Mouse (Mus musculus) lung, postnatal 0 days (tissue): ENCODE measurements at regions not wholly inside any gene's neighbourhood (a gene's known extent, or its start where the extent isn't known, plus 50 kb on each side); places are given as distances from the start of the nearest gene placed in this dataset.

Experiments
- ATAC-seq: fragments of 200-750 bp; cut with Nextera tagmentation; 2 replicates; pipeline ENCODE4 v1.8.0; 2017; ENCODE audit warnings: moderate library complexity
- DNase-seq: peaks from one replicate; pipeline ENCODE4 v3.0.0-alpha.2; 2016; ENCODE audit warnings: low spot score
- H3K27ac ChIP-seq: fragments of 300-500 bp; sonication (generic); 2 replicates; pipeline ENCODE4 v1.5.1; 2014; ENCODE audit warnings: antibody characterized with exemption, mild to moderate bottlenecking, low read length, mixed read lengths
- H3K27me3 ChIP-seq: fragments of 300-500 bp; sonication (generic); replicated peaks from 2 replicates; pipeline ENCODE4 v1.6.1; 2014; ENCODE audit warnings: low read length, mixed read lengths; ENCODE audit not compliant: insufficient read depth
- H3K36me3 ChIP-seq: fragments of 300-500 bp; sonication (generic); 2 replicates; pipeline ENCODE4 v1.6.1; 2014; ENCODE audit warnings: low read length, mixed read lengths; ENCODE audit not compliant: insufficient read depth
- H3K4me1 ChIP-seq: fragments of 300-500 bp; sonication (generic); 2 replicates; pipeline ENCODE4 v1.6.1; 2014; ENCODE audit warnings: antibody characterized with exemption, low read depth, low read length, mixed read lengths; ENCODE audit not compliant: insufficient read depth
- H3K4me2 ChIP-seq: fragments of 300-500 bp; sonication (generic); replicated peaks from 2 replicates; pipeline ENCODE4 v1.6.1; 2014; ENCODE audit warnings: low read depth, mild to moderate bottlenecking, low read length, moderate library complexity, mixed read lengths
- H3K4me3 ChIP-seq: fragments of 300-500 bp; sonication (generic); 2 replicates; pipeline ENCODE4 v1.5.1; 2014; ENCODE audit warnings: low read depth, low read length
- H3K9ac ChIP-seq: fragments of 300-500 bp; sonication (generic); replicated peaks from 2 replicates; pipeline ENCODE4 v1.6.1; 2014; ENCODE audit warnings: low read depth, mild to moderate bottlenecking
- H3K9me3 ChIP-seq: fragments of 300-500 bp; sonication (generic); 2 replicates; pipeline ENCODE4 v1.6.1; 2016; ENCODE audit warnings: low read length, mixed read lengths
- CTCF ChIP-seq: IDR thresholded peaks from 2 replicates; pipeline ENCODE4 v1.5.1; 2016; ENCODE audit warnings: antibody characterized with exemption, mild to moderate bottlenecking
- EP300 ChIP-seq: IDR thresholded peaks from 2 replicates; pipeline ENCODE4 v1.6.1; 2016; ENCODE audit warnings: antibody characterized with exemption, mild to moderate bottlenecking, control low read depth
- WGBS: fragments of 180-500 bp; shearing (Covaris S2); extraction: QIAGEN DNeasy Blood & Tissue Kit; methylation state at CpG from one replicate; pipeline ENCODE4 v1.1.7; 2014; 5-methylcytosine and 5-hydroxymethylcytosine counted together

- no peak for DNase-seq
- H3K4me1 ChIP-seq = no peaks in the 10 kb centered on the region
- no peak overlapping the region for H3K4me3 ChIP-seq
- ATAC-seq = no peak
- TF ChIP-seq EP300 (no peak), CTCF (no peak)
- 91% methylated on average over 2 of the region's 2 CpGs for WGBS
- no peaks in the 10 kb centered on the region for H3K27me3 ChIP-seq
- no peak overlapping the region for H3K4me2 ChIP-seq
- H3K27ac ChIP-seq = no peak overlapping the region
- no peaks in the 10 kb centered on the region for H3K36me3 ChIP-seq
- no peaks in the 10 kb centered on the region for H3K9me3 ChIP-seq
- H3K9ac ChIP-seq = no peak overlapping the region
These were observed 287.1 kb upstream of the Mki67 start for GRCm38 (mm10) chr7:136003291-136003690.

- TF ChIP-seq EP300 = no peak
- TF ChIP-seq CTCF = no peak
- H3K27ac ChIP-seq = no peak overlapping the region
- H3K9me3 ChIP-seq = no peaks in the 10 kb centered on the region
- ATAC-seq (no peak), DNase-seq (no peak)
- no peak overlapping the region for H3K9ac ChIP-seq
- WGBS = 15% methylated on average over 23 of the region's 23 CpGs
- H3K4me2 ChIP-seq = 0 out of 2 replicates have a peak overlapping the region, but pooled peaks have one; percentile 22
- H3K4me1 ChIP-seq = no peaks in the 10 kb centered on the region
- H3K27me3 ChIP-seq = no peaks in the 10 kb centered on the region
- H3K4me3 ChIP-seq = no peak overlapping the region; the same call in 1 of the 2 replicates
- no peaks in the 10 kb centered on the region for H3K36me3 ChIP-seq
These were observed 291.8 kb upstream of the Mki67 start for GRCm38 (mm10) chr7:136007796-136008455.

GRCm38 (mm10) chr7:136008486-136008885, 292.3 kb upstream of the Mki67 start:
- Histone ChIP-seq H3K4me3 (no peak overlapping the region; the same call in 1 of the 2 replicates), H3K9me3 (no peaks in the 10 kb centered on the region), H3K27ac (no peak overlapping the region), H3K27me3 (no peaks in the 10 kb centered on the region), H3K4me1 (no peaks in the 10 kb centered on the region), H3K36me3 (no peaks in the 10 kb centered on the region), H3K9ac (no peak overlapping the region), H3K4me2 (0 out of 2 replicates have a peak overlapping the region, but pooled peaks have one; percentile 22)
- ATAC-seq (no peak), DNase-seq (no peak)
- TF ChIP-seq EP300 (no peak), CTCF (no peak)
- 27% methylated on average over 6 of the region's 6 CpGs for WGBS

- DNase-seq (peak; percentile 39), ATAC-seq (no peak)
- no peaks in the 10 kb centered on the region for H3K9me3 ChIP-seq
- 46% methylated on average over 7 of the region's 7 CpGs for WGBS
- no peaks in the 10 kb centered on the region for H3K27me3 ChIP-seq
- H3K9ac ChIP-seq = no peak overlapping the region
- no peaks in the 10 kb centered on the region for H3K36me3 ChIP-seq
- no peaks in the 10 kb centered on the region for H3K4me1 ChIP-seq
- H3K4me3 ChIP-seq = no peak overlapping the region
- H3K4me2 ChIP-seq = no peak overlapping the region
- no peak overlapping the region for H3K27ac ChIP-seq
- no peak for TF ChIP-seq EP300
- TF ChIP-seq CTCF = peak; percentile 65
These were observed 293.9 kb upstream of the Mki67 start for GRCm38 (mm10) chr7:136010013-136010412.

GRCm38 (mm10) chr7:136014706-136015105, 298.5 kb upstream of the Mki67 start:
- H3K9me3 ChIP-seq = no peaks in the 10 kb centered on the region
- ATAC-seq (no peak), DNase-seq (no peak)
- no peak overlapping the region for H3K9ac ChIP-seq
- no peak overlapping the region for H3K4me3 ChIP-seq
- 52% methylated on average over 4 of the region's 4 CpGs for WGBS
- no peak for TF ChIP-seq EP300
- TF ChIP-seq CTCF = no peak
- H3K27ac ChIP-seq = no peak overlapping the region
- H3K36me3 ChIP-seq = no peaks in the 10 kb centered on the region
- H3K4me1 ChIP-seq = no peaks in the 10 kb centered on the region
- H3K27me3 ChIP-seq = no peaks in the 10 kb centered on the region
- no peak overlapping the region for H3K4me2 ChIP-seq

GRCm38 (mm10) chr7:136016918-136017317, 300.8 kb upstream of the Mki67 start:
- H3K4me2 ChIP-seq = no peak overlapping the region
- H3K36me3 ChIP-seq = no peaks in the 10 kb centered on the region
- no peak for DNase-seq
- H3K27me3 ChIP-seq = no peaks in the 10 kb centered on the region
- 73% methylated on average over 8 of the region's 8 CpGs for WGBS
- no peak overlapping the region for H3K9ac ChIP-seq
- ATAC-seq = no peak
- H3K27ac ChIP-seq = no peak overlapping the region
- no peak overlapping the region for H3K4me3 ChIP-seq
- H3K4me1 ChIP-seq = no peaks in the 10 kb centered on the region
- no peak for TF ChIP-seq EP300
- TF ChIP-seq CTCF = no peak
- no peaks in the 10 kb centered on the region for H3K9me3 ChIP-seq

GRCm38 (mm10) chr7:136020577-136020976, 304.4 kb upstream of the Mki67 start:
- Histone ChIP-seq H3K9ac (no peak overlapping the region), H3K27ac (no peak overlapping the region), H3K9me3 (no peaks in the 10 kb centered on the region), H3K27me3 (no peaks in the 10 kb centered on the region), H3K36me3 (no peaks in the 10 kb centered on the region), H3K4me2 (no peak overlapping the region), H3K4me1 (no peaks in the 10 kb centered on the region), H3K4me3 (no peak overlapping the region)
- 55% methylated on average over 7 of the region's 7 CpGs for WGBS
- no peak for ATAC-seq
- no peak for TF ChIP-seq CTCF
- no peak for TF ChIP-seq EP300
- no peak for DNase-seq
